Mouse (Mus musculus) limb, embryonic 10.5 days (tissue): ENCODE data around the gene Dnajc17. TPM values are rescaled to one million over a fixed set of nuclear protein-coding genes. Genes with fewer than 3 reads are reported as not detected.
A peak's percentile ranks its signal among the peaks of the same experiment; 100 is the strongest.

ENCODE experiments used
- DNase-seq: peaks from one replicate; pipeline ENCODE4 v3.0.0-alpha.2; 2017; ENCODE audit warnings: low spot score
- H3K27ac ChIP-seq: fragments of 300-500 bp; sonication (generic); 2 replicates; pipeline ENCODE4 v1.5.1; 2016; ENCODE audit warnings: mild to moderate bottlenecking
- H3K27me3 ChIP-seq: fragments of 300-500 bp; sonication (generic); 2 replicates; pipeline ENCODE4 v1.6.1; 2016; ENCODE audit warnings: low read depth, mild to moderate bottlenecking; ENCODE audit not compliant: poor library complexity, severe bottlenecking
- H3K36me3 ChIP-seq: fragments of 300-500 bp; sonication (generic); 2 replicates; pipeline ENCODE4 v1.6.1; 2016; ENCODE audit warnings: mild to moderate bottlenecking, moderate library complexity
- H3K4me1 ChIP-seq: fragments of 300-500 bp; sonication (generic); 2 replicates; pipeline ENCODE4 v1.6.1; 2016
- H3K4me3 ChIP-seq: fragments of 300-500 bp; sonication (generic); 2 replicates; pipeline ENCODE4 v1.5.1; 2016; ENCODE audit warnings: mild to moderate bottlenecking, moderate library complexity
- H3K9me3 ChIP-seq: fragments of 300-500 bp; sonication (generic); replicated peaks from 2 replicates; pipeline ENCODE4 v1.6.1; 2016; ENCODE audit warnings: mild to moderate bottlenecking
- WGBS: fragments of 180-500 bp; shearing (Covaris S2); methylation state at CpG from one replicate; pipeline ENCODE4 v1.1.7; 2016; 5-methylcytosine and 5-hydroxymethylcytosine counted together
- polyA plus RNA-seq: library from polyadenylated mRNA; unstranded; fragments of >200 nt; fragmentation: Nextera tagmentation; extraction: Ambion mirVana; gene quantifications from 2 replicates; pipeline ENCODE4 v1.2.1, GENCODE M21; 2016

The Dnajc17 gene
- polyA plus RNA-seq = 28.7 and 30.4 TPM in 2 replicates

DNA sequence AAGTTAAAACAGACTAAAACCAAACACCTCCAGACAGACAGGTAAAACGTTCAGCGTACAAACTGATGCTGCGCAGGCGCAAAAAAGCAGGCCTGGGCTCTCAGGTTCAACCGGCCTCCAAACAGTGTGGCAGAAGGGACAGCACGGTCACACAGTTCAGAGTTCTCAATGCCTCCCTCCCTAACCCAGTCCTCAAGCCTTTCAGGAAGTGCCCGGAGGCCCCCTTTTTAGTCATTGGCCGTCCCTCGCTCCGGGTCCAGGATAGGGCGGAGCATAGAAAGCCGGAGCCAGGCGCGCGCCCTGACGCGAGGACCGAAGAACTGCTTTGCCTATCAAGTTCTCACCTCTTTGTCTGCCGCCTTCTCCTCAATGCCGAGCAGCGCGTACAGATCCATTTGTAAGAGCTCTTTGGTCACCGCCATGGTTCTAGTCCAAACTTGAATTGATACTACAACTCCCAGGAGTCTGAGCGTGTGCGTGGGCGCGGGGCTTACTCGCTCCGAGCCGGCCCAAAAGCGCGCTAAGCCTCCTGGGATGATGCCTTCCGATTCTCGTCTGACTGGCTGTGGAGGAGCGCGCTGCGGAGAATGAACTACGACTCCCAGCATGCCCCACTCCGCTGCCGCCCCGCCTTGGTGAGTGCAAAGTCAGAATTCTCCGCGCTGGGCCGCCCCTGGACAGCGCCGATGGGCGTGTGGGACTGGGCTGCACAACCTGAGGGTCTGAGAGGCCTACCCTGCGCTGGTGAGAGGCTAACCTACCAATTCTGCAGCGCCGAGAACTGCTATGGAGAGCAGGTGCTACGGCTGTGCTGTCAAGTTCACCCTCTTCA lies at the start of gene Dnajc17, which contains the start of gene Zfyve19:
TSS of gene Dnajc17 (minus strand) at position 452 of the 832 bp plus-strand sequence.
TSS of gene Zfyve19 (plus strand) at position 274 of the 832 bp plus-strand sequence.
- peaks cover 32% of the 10 kb centered on the region for H3K36me3 ChIP-seq
- peak; percentile 95 for DNase-seq
- peaks cover 25% of the 10 kb centered on the region for H3K4me1 ChIP-seq
- peak within 1 kb of the TSS; percentile 93 for H3K27ac ChIP-seq
- H3K9me3 ChIP-seq = no peaks in the 10 kb centered on the region
- H3K27me3 ChIP-seq = no peaks in the 10 kb centered on the region
- H3K4me3 ChIP-seq = peak within 1 kb of the TSS; percentile 80
- WGBS = under 1% methylated on average over 51 of the region's 51 CpGs

DNA sequence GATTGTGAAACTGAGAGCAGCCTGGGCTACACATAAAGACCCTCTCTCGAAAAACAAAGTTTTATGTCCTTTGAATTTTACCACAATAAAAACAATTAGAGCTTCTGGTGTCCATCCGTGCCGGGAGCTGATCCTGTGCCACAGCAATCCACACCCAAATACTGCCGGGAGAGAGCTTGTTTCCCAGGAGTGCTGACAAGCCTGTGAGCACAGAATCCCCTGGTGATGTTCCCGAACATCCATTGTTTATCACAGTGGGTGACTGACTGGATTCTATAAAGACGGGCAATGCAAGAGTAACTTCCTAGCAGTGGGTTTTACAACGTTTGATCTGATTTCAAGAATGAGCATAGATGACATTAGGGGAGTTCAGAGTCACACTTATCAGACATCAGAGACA lies 46.4 kb upstream of the Dnajc17 start:
- peaks cover 7% of the 10 kb centered on the region; the same call in 1 of the 2 replicates for H3K4me1 ChIP-seq
- H3K27me3 ChIP-seq = peaks cover 37% of the 10 kb centered on the region
- H3K36me3 ChIP-seq = no peaks in the 10 kb centered on the region
- no peaks in the 10 kb centered on the region for H3K9me3 ChIP-seq
- 33% methylated on average over 7 of the region's 7 CpGs for WGBS
- DNase-seq = no peak
- no peak overlapping the region for H3K27ac ChIP-seq
- H3K4me3 ChIP-seq = no peak overlapping the region

DNA sequence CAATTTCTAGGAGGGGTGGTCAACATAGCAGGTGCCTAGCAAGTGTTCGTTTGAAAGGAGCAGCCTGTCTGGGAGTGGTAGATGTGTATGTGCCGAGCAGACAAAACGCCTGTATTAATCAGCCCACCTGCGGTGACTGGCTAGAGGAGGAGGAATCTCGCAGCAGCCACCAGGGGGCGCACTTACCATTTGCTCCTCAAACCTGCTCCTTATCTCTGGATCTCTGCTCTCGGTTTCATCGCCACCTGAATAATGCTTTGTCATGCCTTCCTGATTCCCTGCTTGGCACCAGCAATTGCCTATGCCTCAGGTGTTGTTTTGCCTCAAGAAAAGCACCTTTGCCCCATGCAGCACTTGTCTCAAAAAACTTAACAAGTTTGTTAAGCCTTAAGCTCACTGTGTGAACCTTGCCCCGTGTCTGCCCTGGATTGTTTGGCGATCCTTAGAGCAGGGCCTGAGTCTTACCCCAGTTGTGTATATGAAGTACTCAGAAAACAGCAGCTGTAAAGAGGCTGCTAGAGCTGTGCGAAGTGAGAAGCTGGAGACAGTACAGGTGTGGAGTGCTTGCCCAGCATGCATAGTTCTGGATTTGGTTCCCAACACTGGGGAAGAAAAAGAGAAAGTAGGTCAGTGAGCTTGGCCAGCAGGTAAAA lies 42.4 kb upstream of the Dnajc17 start:
- DNase-seq = peak; percentile 94
- 16% methylated on average over 11 of the region's 11 CpGs for WGBS
- Histone ChIP-seq H3K9me3 (no peaks in the 10 kb centered on the region), H3K36me3 (no peaks in the 10 kb centered on the region), H3K27me3 (peaks cover 38% of the 10 kb centered on the region), H3K4me1 (peaks cover 32% of the 10 kb centered on the region), H3K4me3 (no peak overlapping the region), H3K27ac (no peak overlapping the region)

DNA sequence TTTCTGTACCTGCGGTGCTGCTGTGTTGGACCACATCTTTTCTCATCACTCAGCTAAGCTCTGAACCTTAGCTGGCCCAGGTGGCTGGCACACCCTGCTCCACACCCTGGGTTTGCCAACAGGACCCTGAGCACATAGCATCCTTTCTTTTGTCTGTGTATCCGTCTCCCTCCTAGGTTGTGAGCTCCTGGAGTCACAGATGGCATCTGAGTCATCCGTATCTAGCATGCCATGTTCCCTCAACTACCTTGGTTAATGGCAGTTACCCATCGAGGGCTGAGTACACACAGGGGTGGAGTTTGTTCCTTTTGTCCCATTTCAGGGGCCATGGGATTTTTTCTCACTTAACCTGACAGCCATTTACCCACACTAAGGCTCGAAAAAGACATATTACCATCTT lies 41.8 kb upstream of the Dnajc17 start:
- no peaks in the 10 kb centered on the region for H3K36me3 ChIP-seq
- H3K4me3 ChIP-seq = no peak overlapping the region
- peaks cover 32% of the 10 kb centered on the region for H3K4me1 ChIP-seq
- DNase-seq = no peak
- peaks cover 35% of the 10 kb centered on the region for H3K27me3 ChIP-seq
- H3K27ac ChIP-seq = no peak overlapping the region
- no peaks in the 10 kb centered on the region for H3K9me3 ChIP-seq
- WGBS = 68% methylated on average over 5 of the region's 5 CpGs

DNA sequence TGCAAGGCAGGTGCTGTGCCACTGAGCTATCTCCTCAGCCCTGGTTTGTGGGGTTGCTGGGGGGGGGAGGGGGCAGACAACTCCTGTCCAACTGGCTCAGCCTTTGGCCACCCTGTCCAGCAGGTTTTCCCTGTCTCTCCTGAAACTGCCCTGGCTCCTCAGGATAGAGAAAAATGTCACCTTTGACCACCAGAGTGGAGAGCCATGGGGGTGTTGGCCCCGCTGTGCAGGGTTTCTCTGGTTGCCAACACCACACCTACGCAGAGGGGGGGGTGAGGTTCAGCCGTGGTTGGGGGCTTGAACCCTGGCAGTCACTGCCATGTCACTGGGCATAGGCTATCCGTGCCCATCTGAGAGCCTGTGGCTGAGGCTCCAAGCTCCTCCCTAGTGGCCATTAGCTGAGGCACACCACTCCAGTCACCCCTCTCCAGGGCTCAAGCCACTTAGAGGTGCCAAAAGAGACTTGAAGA lies 41.0 kb upstream of the Dnajc17 start:
- Histone ChIP-seq H3K27me3 (peaks cover 28% of the 10 kb centered on the region), H3K4me3 (no peak overlapping the region), H3K4me1 (peaks cover 32% of the 10 kb centered on the region), H3K9me3 (no peaks in the 10 kb centered on the region), H3K27ac (no peak overlapping the region), H3K36me3 (no peaks in the 10 kb centered on the region)
- WGBS = 81% methylated on average over 4 of the region's 4 CpGs
- DNase-seq = no peak

DNA sequence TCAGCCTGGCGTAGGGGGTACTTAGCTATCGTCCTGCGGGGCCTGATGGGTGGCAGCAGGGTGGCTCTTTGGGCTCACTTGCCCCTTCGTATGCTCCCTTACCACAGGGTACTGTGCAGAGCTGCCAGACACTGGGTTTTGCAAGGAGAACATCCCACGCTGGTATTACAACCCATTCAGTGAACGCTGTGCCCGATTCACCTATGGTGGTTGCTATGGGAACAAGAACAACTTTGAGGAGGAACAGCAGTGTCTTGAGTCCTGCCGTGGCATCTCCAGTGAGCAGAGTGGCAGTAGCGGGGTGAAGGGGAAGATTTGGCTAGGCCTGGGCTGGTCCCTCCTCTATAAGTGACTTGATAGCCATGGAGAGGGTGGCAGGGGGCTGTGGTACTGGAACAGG lies 39.3 kb upstream of the Dnajc17 start:
- no peak for DNase-seq
- no peak overlapping the region for H3K4me3 ChIP-seq
- H3K4me1 ChIP-seq = peaks cover 32% of the 10 kb centered on the region
- no peaks in the 10 kb centered on the region for H3K9me3 ChIP-seq
- 89% methylated on average over 9 of the region's 9 CpGs for WGBS
- H3K27ac ChIP-seq = no peak overlapping the region
- H3K36me3 ChIP-seq = no peaks in the 10 kb centered on the region
- H3K27me3 ChIP-seq = peaks cover 11% of the 10 kb centered on the region; the same call in 1 of the 2 replicates

DNA sequence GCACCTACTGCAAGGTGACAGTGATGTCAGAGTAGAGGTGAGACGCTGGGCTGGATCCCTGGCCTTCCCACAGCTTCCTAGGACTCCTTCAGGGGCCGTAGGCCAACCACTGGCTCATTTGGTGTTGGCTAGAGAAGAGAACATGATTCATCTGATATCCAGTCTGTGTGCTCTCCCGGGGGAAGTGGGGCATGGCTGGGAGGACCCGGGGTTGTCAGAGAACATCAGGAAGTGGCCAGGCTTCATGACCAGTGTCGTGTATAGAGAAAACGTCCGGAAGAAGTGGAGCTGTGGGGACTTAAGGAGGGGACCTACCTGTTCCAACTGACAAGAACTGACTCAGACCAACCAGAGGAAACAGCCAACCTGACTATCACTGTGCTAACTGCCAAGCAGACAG lies 36.7 kb upstream of the Dnajc17 start:
- Histone ChIP-seq H3K27ac (no peak overlapping the region), H3K27me3 (peaks cover 15% of the 10 kb centered on the region), H3K9me3 (no peaks in the 10 kb centered on the region), H3K36me3 (no peaks in the 10 kb centered on the region), H3K4me3 (no peak overlapping the region), H3K4me1 (peaks cover 28% of the 10 kb centered on the region)
- no peak for DNase-seq
- WGBS = 90% methylated on average over 7 of the region's 7 CpGs

DNA sequence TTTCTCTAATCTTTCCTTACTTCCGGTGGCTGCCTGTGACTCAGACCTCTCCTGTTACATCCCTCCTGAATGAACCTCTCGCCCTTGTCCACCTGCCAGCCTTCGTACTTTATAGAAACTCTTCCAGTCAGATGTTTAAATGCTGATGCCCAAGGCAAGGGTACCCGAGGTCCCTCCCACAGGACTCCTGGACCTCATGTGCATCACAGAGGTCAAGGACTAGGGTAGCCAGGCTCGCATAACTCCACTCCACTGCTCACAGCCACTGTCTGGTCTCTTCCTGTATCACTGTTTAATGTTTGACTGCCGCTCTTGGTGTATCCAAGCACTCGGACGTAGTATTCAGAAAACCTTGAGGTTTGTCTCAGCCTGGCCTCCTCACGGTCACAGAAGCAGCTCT lies 34.0 kb upstream of the Dnajc17 start:
- H3K36me3 ChIP-seq = no peaks in the 10 kb centered on the region
- H3K9me3 ChIP-seq = no peaks in the 10 kb centered on the region
- peaks cover 19% of the 10 kb centered on the region for H3K4me1 ChIP-seq
- no peak overlapping the region for H3K27ac ChIP-seq
- 86% methylated on average over 9 of the region's 9 CpGs for WGBS
- no peak overlapping the region for H3K4me3 ChIP-seq
- peaks cover 35% of the 10 kb centered on the region for H3K27me3 ChIP-seq
- peak; percentile 26 for DNase-seq

DNA sequence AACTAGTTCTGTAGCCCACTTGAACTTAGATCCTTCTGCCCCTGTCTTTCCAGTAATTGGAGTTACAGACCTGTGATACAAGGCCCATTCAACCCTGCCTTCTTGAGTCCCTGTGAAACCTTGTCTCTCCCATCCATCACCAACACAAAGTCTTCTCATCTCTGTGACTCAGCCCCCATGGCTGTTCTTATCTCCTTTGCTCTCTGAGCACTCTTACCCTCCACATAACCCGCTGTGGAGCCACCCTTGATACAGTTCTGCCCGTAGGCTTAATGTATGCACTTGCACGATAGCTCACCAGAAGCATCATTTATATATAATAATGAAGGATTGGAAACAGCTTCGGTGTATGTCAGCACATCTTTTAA lies 32.2 kb upstream of the Dnajc17 start:
- peaks cover 53% of the 10 kb centered on the region for H3K27me3 ChIP-seq
- no peak overlapping the region for H3K27ac ChIP-seq
- peaks cover 15% of the 10 kb centered on the region for H3K4me1 ChIP-seq
- no peak for DNase-seq
- H3K36me3 ChIP-seq = no peaks in the 10 kb centered on the region
- no peaks in the 10 kb centered on the region for H3K9me3 ChIP-seq
- WGBS = 90% methylated on average over 4 of the region's 4 CpGs
- H3K4me3 ChIP-seq = no peak overlapping the region

DNA sequence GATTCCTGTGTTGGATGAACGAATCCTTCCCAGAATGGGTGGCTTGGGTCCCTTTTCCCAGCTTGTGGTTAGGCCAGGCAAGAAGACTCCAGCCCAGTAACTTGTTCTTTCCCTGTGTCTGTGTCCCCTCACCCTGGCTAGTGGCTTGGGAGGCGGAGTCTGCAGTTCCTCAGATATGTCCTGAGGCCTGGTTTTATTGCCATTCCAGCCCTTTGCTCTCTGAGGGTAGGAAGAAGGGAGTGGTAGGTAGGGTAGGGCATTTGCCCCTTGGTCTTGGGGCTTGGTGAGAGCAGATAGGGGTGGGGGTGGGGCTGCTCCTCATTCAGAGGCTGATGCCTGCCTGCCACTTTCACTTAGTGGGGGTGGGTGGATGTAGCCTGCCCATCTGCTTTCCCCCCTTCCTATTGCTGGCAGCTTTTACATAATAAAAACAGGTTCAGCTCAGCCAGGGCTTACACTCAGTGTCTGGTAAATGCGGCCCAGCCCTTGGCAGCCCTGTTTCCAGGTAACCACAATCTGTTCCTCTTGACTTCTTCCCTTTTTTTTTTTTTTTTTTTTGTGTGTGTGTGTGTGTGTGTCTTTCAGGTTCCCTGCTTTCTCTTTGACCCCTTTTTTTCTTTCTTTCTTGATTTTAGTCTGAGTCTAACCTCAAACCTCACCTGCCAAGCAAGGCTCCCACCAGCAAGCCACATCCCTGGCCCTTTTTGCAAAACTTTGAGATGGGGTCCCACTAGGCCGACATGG lies 31.7 kb upstream of the Dnajc17 start:
- 43% methylated on average over 4 of the region's 4 CpGs for WGBS
- Histone ChIP-seq H3K36me3 (no peaks in the 10 kb centered on the region), H3K4me3 (no peak overlapping the region), H3K4me1 (peaks cover 15% of the 10 kb centered on the region), H3K27me3 (peaks cover 58% of the 10 kb centered on the region), H3K27ac (no peak overlapping the region), H3K9me3 (no peaks in the 10 kb centered on the region)
- no peak for DNase-seq

DNA sequence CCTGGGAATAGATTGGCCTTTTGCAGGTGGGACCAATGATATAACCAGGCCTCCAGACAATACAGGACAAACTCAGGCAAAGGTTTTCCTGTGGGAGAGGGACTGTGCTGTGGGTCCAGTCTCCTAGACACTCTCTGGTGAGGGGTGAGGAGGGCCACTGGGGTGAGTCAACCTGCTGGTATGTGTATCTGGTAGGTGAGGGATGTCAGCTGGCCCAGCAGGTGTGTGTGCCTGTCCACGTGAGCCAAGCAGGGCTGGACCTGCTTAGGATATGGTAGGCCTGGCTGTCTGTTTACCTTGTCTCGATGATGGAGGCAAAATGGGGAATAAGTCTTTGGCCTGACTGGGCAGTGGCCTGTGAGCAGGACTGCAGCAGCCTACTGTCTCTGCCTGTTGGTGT lies 30.1 kb upstream of the Dnajc17 start:
- no peaks in the 10 kb centered on the region for H3K9me3 ChIP-seq
- no peak overlapping the region for H3K27ac ChIP-seq
- no peak overlapping the region for H3K4me3 ChIP-seq
- no peaks in the 10 kb centered on the region for H3K36me3 ChIP-seq
- DNase-seq = no peak
- peaks cover 73% of the 10 kb centered on the region for H3K27me3 ChIP-seq
- WGBS = 69% methylated on average over 2 of the region's 2 CpGs
- H3K4me1 ChIP-seq = peaks cover 15% of the 10 kb centered on the region

DNA sequence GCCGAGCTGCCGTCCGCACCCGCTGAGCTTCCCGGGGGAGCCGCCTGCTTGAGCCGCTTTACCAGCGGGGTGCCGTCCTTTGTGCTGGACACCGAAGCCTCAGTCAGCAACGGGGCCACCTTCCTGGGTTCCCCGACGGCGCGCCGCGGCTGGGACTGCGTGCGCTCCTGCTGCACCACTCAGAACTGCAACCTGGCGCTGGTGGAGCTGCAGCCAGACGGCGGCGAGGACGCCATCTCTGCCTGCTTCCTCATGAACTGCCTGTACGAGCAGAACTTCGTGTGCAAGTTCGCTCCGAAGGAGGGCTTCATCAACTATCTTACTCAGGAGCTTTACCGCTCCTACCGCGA lies 29.3 kb upstream of the Dnajc17 start:
- H3K4me3 ChIP-seq = peak overlapping the region; percentile 58
- no peaks in the 10 kb centered on the region for H3K36me3 ChIP-seq
- no peak for DNase-seq
- no peaks in the 10 kb centered on the region for H3K9me3 ChIP-seq
- H3K4me1 ChIP-seq = peaks cover 15% of the 10 kb centered on the region
- H3K27me3 ChIP-seq = peaks cover 80% of the 10 kb centered on the region
- H3K27ac ChIP-seq = peak overlapping the region; percentile 67
- 3% methylated on average over 31 of the region's 31 CpGs for WGBS
